Mouse (Mus musculus): ENCODE measurements around the gene Kcnk5. TPM values are rescaled to one million over a fixed set of nuclear protein-coding genes. Genes with fewer than 3 reads are reported as not detected.

The Kcnk5 gene
- polyA plus RNA-seq, 1 experiment: 15.9 TPM

GRCm38 (mm10) chr14:20172509-20172908 lies 9.1 kb downstream of the Kcnk5 start:
- H3K9me3 ChIP-seq: no peaks in the 10 kb centered on the region
- peaks cover 57% of the 10 kb centered on the region for H3K36me3 ChIP-seq (replicated peaks; ENCODE audit: low read length)
- H3K4me1 ChIP-seq: peaks cover 99% of the 10 kb centered on the region
- TF ChIP-seq GATA1 (IDR thresholded peaks at IDR 0.05; ENCODE audit: borderline replicate concordance, low read length): no peak
- TF ChIP-seq FLI1 (IDR thresholded peaks at IDR 0.05; ENCODE audit: low read length): no peak
- H3K27me3 ChIP-seq (replicated peaks): no peaks in the 10 kb centered on the region
- H3K4me3 ChIP-seq (replicated peaks): peak overlapping the region; percentile 90

GRCm38 (mm10) chr14:20171840-20172239 lies 9.8 kb downstream of the Kcnk5 start:
- Histone ChIP-seq H3K36me3 (replicated peaks; ENCODE audit: low read length) (peaks cover 59% of the 10 kb centered on the region), H3K9me3 (no peaks in the 10 kb centered on the region), H3K27me3 (replicated peaks) (no peaks in the 10 kb centered on the region), H3K4me1 (peaks cover 100% of the 10 kb centered on the region), H3K4me3 (replicated peaks) (peak overlapping the region; percentile 90)
- TF ChIP-seq GATA1 (IDR thresholded peaks at IDR 0.05; ENCODE audit: borderline replicate concordance, low read length) (no peak), FLI1 (IDR thresholded peaks at IDR 0.05; ENCODE audit: low read length) (no peak)

GRCm38 (mm10) chr14:20169251-20169650 lies 12.4 kb downstream of the Kcnk5 start:
- Histone ChIP-seq H3K4me3 (replicated peaks) (no peak overlapping the region), H3K4me1 (peaks cover 100% of the 10 kb centered on the region), H3K36me3 (replicated peaks; ENCODE audit: low read length) (peaks cover 75% of the 10 kb centered on the region), H3K9me3 (no peaks in the 10 kb centered on the region), H3K27me3 (replicated peaks) (no peaks in the 10 kb centered on the region)
- no peak for TF ChIP-seq FLI1 (IDR thresholded peaks at IDR 0.05; ENCODE audit: low read length)
- TF ChIP-seq GATA1 (IDR thresholded peaks at IDR 0.05; ENCODE audit: borderline replicate concordance, low read length): no peak

GRCm38 (mm10) chr14:20168478-20168877 lies 13.1 kb downstream of the Kcnk5 start:
- TF ChIP-seq GATA1 (IDR thresholded peaks at IDR 0.05; ENCODE audit: borderline replicate concordance, low read length) (no peak), FLI1 (IDR thresholded peaks at IDR 0.05; ENCODE audit: low read length) (no peak)
- Histone ChIP-seq H3K9me3 (no peaks in the 10 kb centered on the region), H3K27me3 (replicated peaks) (no peaks in the 10 kb centered on the region), H3K4me3 (replicated peaks) (no peak overlapping the region), H3K36me3 (replicated peaks; ENCODE audit: low read length) (peaks cover 82% of the 10 kb centered on the region), H3K4me1 (peaks cover 100% of the 10 kb centered on the region)

GRCm38 (mm10) chr14:20168054-20168453 lies 13.6 kb downstream of the Kcnk5 start:
- Histone ChIP-seq H3K4me1 (peaks cover 100% of the 10 kb centered on the region), H3K9me3 (no peaks in the 10 kb centered on the region), H3K27me3 (replicated peaks) (no peaks in the 10 kb centered on the region), H3K36me3 (replicated peaks; ENCODE audit: low read length) (peaks cover 87% of the 10 kb centered on the region), H3K4me3 (replicated peaks) (no peak overlapping the region)
- no peak for TF ChIP-seq FLI1 (IDR thresholded peaks at IDR 0.05; ENCODE audit: low read length)
- TF ChIP-seq GATA1 (IDR thresholded peaks at IDR 0.05; ENCODE audit: borderline replicate concordance, low read length): no peak

- no peaks in the 10 kb centered on the region for H3K9me3 ChIP-seq
- peaks cover 75% of the 10 kb centered on the region for H3K36me3 ChIP-seq (replicated peaks; ENCODE audit: low read length)
- H3K27me3 ChIP-seq (replicated peaks): no peaks in the 10 kb centered on the region
- H3K4me3 ChIP-seq (replicated peaks): peak overlapping the region; percentile 12
- TF ChIP-seq FLI1 (IDR thresholded peaks at IDR 0.05; ENCODE audit: low read length) (no peak), GATA1 (IDR thresholded peaks at IDR 0.05; ENCODE audit: borderline replicate concordance, low read length) (no peak)
- H3K4me1 ChIP-seq: peaks cover 100% of the 10 kb centered on the region
Observed at GRCm38 (mm10) chr14:20165413-20165812, 16.2 kb downstream of the Kcnk5 start.

- H3K4me3 ChIP-seq (replicated peaks): no peak overlapping the region
- TF ChIP-seq FLI1 (IDR thresholded peaks at IDR 0.05; ENCODE audit: low read length) (no peak), GATA1 (IDR thresholded peaks at IDR 0.05; ENCODE audit: borderline replicate concordance, low read length) (no peak)
- H3K27me3 ChIP-seq (replicated peaks): no peaks in the 10 kb centered on the region
- H3K9me3 ChIP-seq: no peaks in the 10 kb centered on the region
- peaks cover 100% of the 10 kb centered on the region for H3K4me1 ChIP-seq
- peaks cover 72% of the 10 kb centered on the region for H3K36me3 ChIP-seq (replicated peaks; ENCODE audit: low read length)
Observed at GRCm38 (mm10) chr14:20164438-20164837, 17.2 kb downstream of the Kcnk5 start.

- H3K36me3 ChIP-seq (replicated peaks; ENCODE audit: low read length): peaks cover 70% of the 10 kb centered on the region
- peaks cover 100% of the 10 kb centered on the region for H3K4me1 ChIP-seq
- TF ChIP-seq FLI1 (IDR thresholded peaks at IDR 0.05; ENCODE audit: low read length) (no peak), GATA1 (IDR thresholded peaks at IDR 0.05; ENCODE audit: borderline replicate concordance, low read length) (no peak)
- H3K27me3 ChIP-seq (replicated peaks): no peaks in the 10 kb centered on the region
- H3K9me3 ChIP-seq: no peaks in the 10 kb centered on the region
- H3K4me3 ChIP-seq (replicated peaks): no peak overlapping the region
Observed at GRCm38 (mm10) chr14:20162686-20163085, 18.9 kb downstream of the Kcnk5 start.

GRCm38 (mm10) chr14:20158727-20159681 lies 22.6 kb downstream of the Kcnk5 start:
- Histone ChIP-seq H3K36me3 (replicated peaks; ENCODE audit: low read length) (peaks cover 65% of the 10 kb centered on the region), H3K4me3 (replicated peaks) (no peak overlapping the region), H3K27me3 (replicated peaks) (no peaks in the 10 kb centered on the region), H3K4me1 (peaks cover 100% of the 10 kb centered on the region), H3K9me3 (no peaks in the 10 kb centered on the region)
- no peak for TF ChIP-seq GATA1 (IDR thresholded peaks at IDR 0.05; ENCODE audit: borderline replicate concordance, low read length)
- no peak for TF ChIP-seq FLI1 (IDR thresholded peaks at IDR 0.05; ENCODE audit: low read length)

GRCm38 (mm10) chr14:20157595-20157994 lies 24.0 kb downstream of the Kcnk5 start:
- TF ChIP-seq GATA1 (IDR thresholded peaks at IDR 0.05; ENCODE audit: borderline replicate concordance, low read length) (no peak), FLI1 (IDR thresholded peaks at IDR 0.05; ENCODE audit: low read length) (no peak)
- peaks cover 100% of the 10 kb centered on the region for H3K4me1 ChIP-seq
- H3K27me3 ChIP-seq (replicated peaks): no peaks in the 10 kb centered on the region
- H3K36me3 ChIP-seq (replicated peaks; ENCODE audit: low read length): peaks cover 59% of the 10 kb centered on the region
- no peaks in the 10 kb centered on the region for H3K9me3 ChIP-seq
- H3K4me3 ChIP-seq (replicated peaks): no peak overlapping the region
